Mouse (Mus musculus) bone marrow macrophage, adult 2 months (primary cell): Measurements from ENCODE around the gene Ranbp3l.

Experiments
- CTCF ChIP-seq: IDR thresholded peaks from 2 replicates; pipeline ENCODE4 v1.5.1; 2012; ENCODE audit warnings: low read depth, mild to moderate bottlenecking, low read length, moderate library complexity
- POLR2A ChIP-seq: IDR thresholded peaks from 2 replicates; pipeline ENCODE4 v1.6.1; 2012; ENCODE audit warnings: mild to moderate bottlenecking, low read depth, low read length, borderline replicate concordance

DNA sequence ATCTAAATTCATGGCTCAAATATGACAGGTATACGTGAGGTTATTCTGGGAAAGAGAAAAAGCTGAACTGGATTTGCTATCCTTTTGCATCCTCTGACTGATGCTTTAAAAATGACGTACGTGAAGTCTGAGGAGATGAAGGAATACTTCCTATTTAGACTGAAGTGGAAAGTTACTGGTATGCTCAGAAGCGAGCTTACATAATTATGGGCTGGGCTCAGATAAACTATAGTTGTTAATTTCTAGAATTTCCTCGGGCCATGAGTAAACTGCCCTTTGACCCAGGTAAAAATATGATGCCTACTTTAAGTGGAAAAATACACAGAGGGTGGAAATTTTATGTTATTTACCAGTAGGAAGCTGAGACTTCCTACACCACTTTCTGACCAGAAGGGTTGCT is 26.9 kb upstream of the Ranbp3l start:
- TF ChIP-seq CTCF (no peak), POLR2A (no peak)
